Mouse (Mus musculus) E14TG2a.4 (cell line): ENCODE measurements at regions not wholly inside any gene's neighbourhood (a gene's known extent, or its start where the extent isn't known, plus 50 kb on each side); places are given as distances from the start of the nearest gene placed in this dataset.

Source experiments
- H3K27me3 ChIP-seq: 2 replicates; pipeline ENCODE4 v1.6.1; 2014; ENCODE audit warnings: low read length, control low read depth; ENCODE audit not compliant: insufficient read depth
- H3K36me3 ChIP-seq: 2 replicates; pipeline ENCODE4 v1.6.1; 2014; ENCODE audit warnings: low read length, control low read depth; ENCODE audit not compliant: insufficient read depth
- H3K4me1 ChIP-seq: replicated peaks from 2 replicates; pipeline ENCODE4 v1.6.1; 2014; ENCODE audit warnings: low read depth, low read length, control low read depth
- H3K4me3 ChIP-seq: replicated peaks from 2 replicates; pipeline ENCODE4 v1.5.1; 2014; ENCODE audit warnings: mild to moderate bottlenecking, low read length
- H3K9me3 ChIP-seq: 2 replicates; pipeline ENCODE4 v1.6.1; 2014; ENCODE audit warnings: low read length, control low read depth
- CTCF ChIP-seq: conservative IDR thresholded peaks from 2 replicates; pipeline ENCODE4 v1.5.1; 2014; ENCODE audit warnings: low read length
- NANOG ChIP-seq: IDR thresholded peaks from 2 replicates; pipeline ENCODE4 v1.6.1; 2014; ENCODE audit warnings: borderline replicate concordance, low read length, mixed read lengths
- POU5F1 ChIP-seq: IDR thresholded peaks from 2 replicates; pipeline ENCODE4 v1.6.1; 2014; ENCODE audit warnings: low read length, borderline replicate concordance

GRCm38 (mm10) chr4:7364238-7365040 is 874.4 kb downstream of the Car8 start:
- Histone ChIP-seq H3K4me1 (no peaks in the 10 kb centered on the region), H3K9me3 (peaks cover 59% of the 10 kb centered on the region), H3K4me3 (no peak overlapping the region), H3K27me3 (no peaks in the 10 kb centered on the region), H3K36me3 (no peaks in the 10 kb centered on the region)
- TF ChIP-seq NANOG = peak; percentile 81
- TF ChIP-seq CTCF = no peak
- no peak for TF ChIP-seq POU5F1

- H3K36me3 ChIP-seq = no peaks in the 10 kb centered on the region
- peaks cover 50% of the 10 kb centered on the region for H3K9me3 ChIP-seq
- H3K27me3 ChIP-seq = no peaks in the 10 kb centered on the region
- no peak overlapping the region for H3K4me3 ChIP-seq
- H3K4me1 ChIP-seq = no peaks in the 10 kb centered on the region
- TF ChIP-seq CTCF (no peak), POU5F1 (no peak), NANOG (no peak)
These were observed 875.3 kb downstream of the Car8 start for GRCm38 (mm10) chr4:7363508-7363907.

DNA sequence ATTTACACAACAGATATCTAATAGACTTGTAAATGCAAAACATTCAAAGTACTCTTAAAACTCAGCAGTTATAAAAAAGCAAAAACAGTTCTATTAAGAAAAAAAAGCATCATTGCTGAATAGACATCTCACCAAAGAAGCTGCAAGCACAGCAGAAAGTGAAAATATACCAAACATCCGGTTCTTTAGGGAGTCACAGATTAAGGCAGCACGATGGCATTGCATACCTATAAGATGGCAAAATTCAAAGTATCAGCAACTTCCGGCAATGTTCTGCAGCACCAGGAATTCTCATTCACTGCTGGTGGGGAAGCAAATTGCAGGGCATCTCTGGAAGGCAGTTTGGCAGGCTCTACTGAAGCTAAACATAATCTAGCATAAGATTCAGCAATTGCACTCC is 882.6 kb downstream of the Car8 start:
- H3K9me3 ChIP-seq = peaks cover 27% of the 10 kb centered on the region
- no peaks in the 10 kb centered on the region for H3K4me1 ChIP-seq
- no peaks in the 10 kb centered on the region for H3K27me3 ChIP-seq
- TF ChIP-seq CTCF = no peak
- no peak for TF ChIP-seq NANOG
- no peak for TF ChIP-seq POU5F1
- H3K4me3 ChIP-seq = no peak overlapping the region
- no peaks in the 10 kb centered on the region for H3K36me3 ChIP-seq

- Histone ChIP-seq H3K27me3 (no peaks in the 10 kb centered on the region), H3K9me3 (no peaks in the 10 kb centered on the region), H3K4me3 (no peak overlapping the region), H3K36me3 (no peaks in the 10 kb centered on the region), H3K4me1 (no peaks in the 10 kb centered on the region)
- TF ChIP-seq POU5F1 (no peak), NANOG (no peak), CTCF (no peak)
These were observed 891.5 kb downstream of the Car8 start for GRCm38 (mm10) chr4:7347317-7347716.

- no peak overlapping the region for H3K4me3 ChIP-seq
- H3K36me3 ChIP-seq = no peaks in the 10 kb centered on the region
- H3K27me3 ChIP-seq = no peaks in the 10 kb centered on the region
- H3K4me1 ChIP-seq = no peaks in the 10 kb centered on the region
- H3K9me3 ChIP-seq = no peaks in the 10 kb centered on the region
- TF ChIP-seq POU5F1 = no peak
- no peak for TF ChIP-seq NANOG
- TF ChIP-seq CTCF = no peak
These were observed 897.7 kb downstream of the Car8 start for GRCm38 (mm10) chr4:7341159-7341558.

DNA sequence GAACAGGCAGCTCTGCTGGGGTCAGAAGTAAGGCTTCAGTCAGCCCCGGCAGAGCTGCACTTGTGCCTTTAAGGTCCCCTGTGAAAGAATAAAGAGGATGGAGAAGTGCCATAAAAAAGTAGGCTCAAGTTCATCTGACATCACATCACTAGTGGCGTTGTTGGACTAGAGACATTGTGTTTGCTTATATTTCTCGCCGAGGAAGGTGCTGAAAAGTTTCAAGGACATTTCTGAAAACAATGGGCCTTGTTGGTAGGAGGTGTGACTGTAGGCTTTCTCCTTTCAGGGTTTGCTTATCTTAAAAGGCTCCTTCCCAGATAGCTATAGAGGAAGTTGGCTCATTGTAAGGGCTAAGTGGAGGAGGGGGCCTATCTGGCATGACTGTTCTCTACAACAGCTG is 924.6 kb downstream of the Car8 start:
- Histone ChIP-seq H3K9me3 (no peaks in the 10 kb centered on the region), H3K4me1 (no peaks in the 10 kb centered on the region), H3K36me3 (no peaks in the 10 kb centered on the region), H3K27me3 (no peaks in the 10 kb centered on the region), H3K4me3 (no peak overlapping the region)
- TF ChIP-seq CTCF (no peak), POU5F1 (no peak), NANOG (no peak)

DNA sequence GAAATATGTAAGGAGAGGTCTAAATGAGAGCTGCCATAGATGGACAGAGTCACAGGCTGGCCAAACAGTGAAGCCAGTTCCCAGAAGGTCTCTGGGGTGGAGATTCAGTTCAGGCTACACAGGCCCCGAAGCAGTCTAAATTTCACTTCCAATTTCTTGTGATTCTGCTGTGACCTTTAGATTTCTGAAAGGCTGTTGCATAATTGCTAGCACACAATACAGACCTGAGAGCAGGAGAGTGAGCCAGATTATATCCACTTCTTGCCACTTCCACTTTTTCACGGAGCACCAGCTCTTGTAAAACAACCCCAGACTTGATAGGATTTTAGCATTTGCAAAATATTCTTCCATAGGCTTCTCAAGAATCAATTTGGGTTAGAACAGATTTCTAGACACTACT is 925.6 kb downstream of the Car8 start:
- no peak for TF ChIP-seq POU5F1
- no peak for TF ChIP-seq CTCF
- TF ChIP-seq NANOG = no peak

DNA sequence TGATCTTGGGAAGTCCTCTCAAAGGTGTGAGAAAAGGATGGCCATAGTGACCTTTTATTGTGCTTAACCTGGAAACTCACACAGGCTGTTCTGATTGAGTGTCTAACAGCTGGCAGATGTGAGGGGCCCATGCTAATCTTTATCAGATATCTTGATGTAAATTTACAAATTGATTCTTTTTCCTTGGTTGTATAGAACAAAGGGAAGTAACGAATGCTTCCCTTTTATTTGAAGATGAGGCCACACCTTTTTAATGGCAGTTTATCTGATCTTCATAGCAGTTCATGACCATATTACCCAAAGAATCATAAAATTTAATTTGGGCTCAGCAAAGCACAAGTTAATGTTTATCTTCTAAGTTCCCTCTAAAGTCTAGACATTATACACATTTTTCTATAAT is 926.7 kb downstream of the Car8 start:
- Histone ChIP-seq H3K4me1 (no peaks in the 10 kb centered on the region), H3K27me3 (no peaks in the 10 kb centered on the region), H3K36me3 (no peaks in the 10 kb centered on the region), H3K4me3 (no peak overlapping the region), H3K9me3 (no peaks in the 10 kb centered on the region)
- TF ChIP-seq POU5F1 = no peak
- no peak for TF ChIP-seq CTCF
- TF ChIP-seq NANOG = no peak

More for the DNA sequence above, 925.6 kb downstream of the Car8 start:
- Histone ChIP-seq H3K27me3 (no peaks in the 10 kb centered on the region), H3K9me3 (no peaks in the 10 kb centered on the region), H3K4me1 (no peaks in the 10 kb centered on the region), H3K36me3 (no peaks in the 10 kb centered on the region), H3K4me3 (no peak overlapping the region)

GRCm38 (mm10) chr4:7269047-7269446 is 969.8 kb downstream of the Car8 start:
- Histone ChIP-seq H3K9me3 (no peaks in the 10 kb centered on the region), H3K36me3 (no peaks in the 10 kb centered on the region), H3K4me3 (no peak overlapping the region), H3K27me3 (no peaks in the 10 kb centered on the region), H3K4me1 (no peaks in the 10 kb centered on the region)
- TF ChIP-seq POU5F1 (no peak), CTCF (no peak), NANOG (no peak)
